Mouse (Mus musculus): ENCODE results near the gene Rpl18. TPM values are rescaled to one million over a fixed set of nuclear protein-coding genes. Genes with fewer than 3 reads are reported as not detected.

The Rpl18 gene
- polyA plus RNA-seq, 2 experiments from 2014 or later: 2,369 to 2,427 TPM

DNA sequence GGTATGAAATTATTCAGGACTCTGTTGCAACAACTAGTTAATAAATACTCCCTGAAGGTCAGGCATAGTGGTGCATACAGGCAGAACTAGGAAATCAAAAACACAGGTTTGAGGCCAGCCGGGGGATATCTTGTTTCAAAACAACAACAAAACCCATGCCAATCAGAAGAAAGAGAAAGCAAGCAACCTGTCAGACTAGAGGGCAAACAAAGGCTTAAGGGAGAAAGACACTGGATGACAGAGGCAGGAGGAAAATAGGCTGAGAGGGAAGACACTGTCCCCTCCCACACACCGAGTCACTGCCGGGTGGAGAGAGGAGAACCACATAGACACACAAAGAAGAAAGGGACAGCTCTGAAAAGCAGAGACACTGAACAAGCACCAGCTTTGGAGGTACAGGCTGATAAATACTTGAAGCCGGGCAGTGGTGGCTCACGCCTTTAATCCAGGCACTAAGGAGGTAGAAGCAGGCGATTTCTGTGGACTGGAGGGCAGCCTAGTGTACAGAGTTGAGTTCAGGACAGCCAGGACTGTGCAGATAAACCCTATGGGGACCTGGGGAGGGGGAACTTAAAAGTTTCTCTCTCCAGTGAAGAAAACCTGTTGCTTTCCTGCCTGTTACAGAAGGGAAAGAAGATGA, 1.3 kb upstream of the Rpl18 start:
- ATAC-seq: no peak

DNA sequence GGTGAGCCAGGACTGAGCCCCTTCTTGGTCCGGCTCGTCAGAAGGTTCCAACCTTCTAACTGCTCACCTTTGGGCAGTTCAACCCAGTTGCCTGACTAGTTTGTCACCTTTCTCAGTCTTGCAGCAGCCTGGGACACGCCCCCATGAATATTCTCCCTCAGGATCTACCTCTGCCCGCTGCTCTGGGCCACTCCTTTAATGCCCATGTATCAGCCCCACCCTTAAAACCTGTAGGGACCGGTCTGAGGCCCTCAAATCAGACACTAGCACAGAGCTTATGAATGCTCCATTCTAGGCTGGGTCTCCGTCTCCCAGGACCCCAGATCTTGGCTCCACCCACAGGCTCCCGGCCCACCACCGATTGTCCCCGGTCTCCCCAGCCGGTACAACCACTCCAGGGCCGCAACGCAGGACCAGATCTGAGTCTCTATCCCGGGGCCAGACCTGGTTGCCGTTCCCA, 597 bp upstream of the Rpl18 start:
- ATAC-seq: no peak

DNA sequence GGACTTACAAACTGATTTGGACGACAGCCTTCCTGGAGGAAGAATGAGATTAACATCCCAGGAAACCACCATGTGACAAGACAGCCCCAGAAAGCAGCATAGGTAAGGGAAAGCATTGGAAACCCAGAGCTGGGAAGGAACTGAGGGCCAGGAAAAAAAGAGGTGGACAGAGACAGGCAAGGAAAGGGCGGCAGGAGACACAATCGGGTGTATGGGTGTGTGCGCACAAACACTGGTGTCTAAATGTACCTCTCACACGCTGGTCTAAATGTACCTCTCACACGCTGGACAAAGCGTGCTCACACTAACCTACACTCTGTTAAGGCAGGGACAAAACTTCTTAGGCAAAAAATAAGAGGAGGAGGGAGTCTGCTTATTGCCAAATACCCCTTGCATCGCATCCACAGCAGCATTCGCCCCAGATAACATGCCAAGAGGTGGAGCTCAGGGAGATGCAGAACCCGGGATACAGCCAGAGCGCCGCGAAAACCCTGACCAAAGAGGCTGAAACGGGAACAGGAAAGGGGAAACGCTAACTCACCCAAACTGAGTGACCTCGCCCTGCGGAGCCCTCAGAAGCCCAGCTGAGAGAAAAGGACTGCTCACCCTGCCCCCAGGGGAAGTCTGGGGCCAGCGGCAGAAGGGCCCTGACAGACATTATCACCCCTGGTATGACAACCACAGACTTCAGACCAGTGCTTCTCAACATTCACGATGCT, 643 bp downstream of the Rpl18 start:
- no peak for ATAC-seq

DNA sequence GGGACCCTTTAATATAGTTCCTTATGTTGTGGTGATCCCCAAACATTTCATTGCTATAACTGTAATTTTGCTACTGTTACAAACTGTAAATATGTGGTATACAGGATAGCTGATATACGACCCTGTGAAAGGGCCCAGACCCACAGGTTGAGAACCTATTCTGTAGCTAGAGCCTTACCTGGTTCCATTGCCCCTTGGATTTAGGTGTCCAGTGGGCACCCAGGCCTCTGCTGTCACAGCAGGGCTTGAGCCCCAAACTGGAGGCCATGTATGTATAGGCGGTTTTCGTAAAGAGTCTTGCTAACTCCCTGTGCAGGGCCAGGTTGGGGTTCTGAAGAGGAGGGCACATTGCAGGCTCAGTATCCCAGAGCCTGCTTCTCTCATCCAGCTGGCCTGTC, 1.2 kb downstream of the Rpl18 start:
- no peak for ATAC-seq

DNA sequence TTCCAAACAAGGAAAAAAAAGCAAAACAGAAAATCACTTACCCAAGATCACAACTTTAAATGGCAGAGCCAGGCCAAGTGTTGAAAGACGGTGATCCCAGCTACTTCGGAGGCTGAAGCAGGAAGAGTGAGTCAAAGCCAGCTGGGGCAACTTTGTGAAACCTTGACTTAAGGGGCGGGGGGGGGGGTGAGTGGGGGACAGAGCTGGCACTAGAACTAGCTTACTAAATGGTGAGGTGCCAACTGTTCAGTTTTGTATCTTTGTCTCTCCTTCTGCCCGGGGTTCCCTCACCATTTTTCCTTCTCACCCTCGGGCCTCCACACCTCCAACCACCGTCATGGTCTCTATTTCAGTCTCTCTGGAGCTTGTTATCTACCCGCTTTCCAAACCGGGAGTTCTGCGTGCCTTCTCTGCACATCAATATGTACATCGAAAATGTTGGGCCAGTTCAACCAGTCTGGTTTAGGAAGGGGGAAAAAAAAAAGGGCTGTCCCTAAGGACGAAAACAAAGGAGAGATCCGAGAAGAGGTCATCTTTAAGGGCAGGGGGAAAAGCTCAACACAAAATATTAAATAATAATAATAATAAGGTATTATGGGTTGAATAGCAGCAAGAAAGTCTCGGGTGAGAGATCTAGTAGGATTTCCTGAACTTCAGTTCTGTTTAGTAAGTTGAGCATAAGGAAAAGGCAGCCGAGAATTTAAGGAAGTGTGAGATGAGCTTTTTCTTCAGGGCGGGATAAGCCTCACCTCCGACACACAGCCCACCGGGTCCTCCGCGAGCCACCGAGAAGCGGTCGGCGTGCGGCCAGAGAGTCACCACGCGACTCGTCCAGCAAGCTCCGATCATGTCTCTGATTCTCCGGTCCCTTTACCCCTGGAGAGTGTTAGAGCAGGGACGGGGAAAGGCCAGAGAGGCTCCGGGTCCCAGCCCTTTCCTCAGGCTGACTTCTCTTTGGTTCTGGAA, 2.0 kb downstream of the Rpl18 start:
- no peak for ATAC-seq

DNA sequence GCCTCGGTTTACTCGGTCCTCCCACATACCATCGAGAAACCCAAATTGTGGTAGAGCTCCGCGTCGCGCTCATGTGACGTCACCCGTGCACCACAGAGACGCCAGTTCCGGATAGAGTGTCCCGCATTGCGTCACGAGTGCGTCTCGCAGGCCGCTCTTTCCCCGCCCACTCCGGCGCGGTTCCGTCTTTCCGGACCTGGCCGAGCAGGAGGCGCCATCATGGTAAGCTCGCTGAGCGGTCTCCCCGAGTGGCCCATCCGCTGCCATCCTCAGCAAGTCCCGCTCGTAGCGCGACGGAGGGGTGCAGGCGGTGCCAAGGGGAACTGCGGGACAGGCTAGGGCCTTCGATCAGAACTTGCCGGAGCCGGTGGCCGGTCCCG, 2.7 kb downstream of the Rpl18 start, which contains the start of gene Sphk2:
Gene Sphk2 (minus strand): TSS at position 85 of the 380 bp plus-strand sequence.
- ATAC-seq: peak; percentile 72

DNA sequence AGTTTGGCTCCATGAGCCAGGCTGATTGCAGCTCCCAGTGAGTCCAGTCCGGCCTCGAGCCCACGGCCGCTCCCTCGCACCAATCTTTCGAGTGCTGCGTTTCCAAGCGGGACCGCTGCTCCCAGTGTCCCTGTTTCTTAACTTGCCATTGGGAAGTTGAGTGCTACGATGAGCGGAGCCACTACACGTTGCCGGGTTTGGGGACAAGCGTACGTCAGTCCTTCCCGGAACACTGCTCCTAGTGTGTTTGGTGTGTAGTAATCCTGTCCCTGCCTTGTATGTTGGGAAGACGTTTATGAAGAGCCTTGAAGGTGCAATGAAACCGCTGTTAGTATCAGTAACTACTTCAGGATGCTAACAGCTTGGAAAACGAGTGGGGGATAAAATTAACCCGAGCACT, 3.1 kb downstream of the Rpl18 start:
- no peak for ATAC-seq

DNA sequence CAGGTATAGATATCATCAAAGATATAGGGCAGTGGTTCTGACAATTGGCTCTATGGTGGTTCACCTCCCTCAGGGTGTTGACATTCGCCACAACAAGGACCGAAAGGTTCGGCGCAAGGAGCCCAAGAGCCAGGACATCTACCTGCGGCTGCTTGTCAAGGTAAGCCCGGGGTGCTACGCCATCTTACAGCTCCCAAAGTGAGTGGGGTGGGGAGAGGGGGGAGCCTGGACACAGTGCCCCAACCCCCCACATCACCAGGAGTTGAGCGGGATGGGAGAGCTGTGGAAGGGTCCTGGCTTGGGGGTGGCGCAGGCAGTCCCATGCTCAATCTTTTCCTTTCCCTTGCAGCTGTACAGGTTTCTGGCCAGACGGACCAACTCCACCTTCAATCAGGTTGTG, 3.9 kb downstream of the Rpl18 start:
- ATAC-seq: no peak

DNA sequence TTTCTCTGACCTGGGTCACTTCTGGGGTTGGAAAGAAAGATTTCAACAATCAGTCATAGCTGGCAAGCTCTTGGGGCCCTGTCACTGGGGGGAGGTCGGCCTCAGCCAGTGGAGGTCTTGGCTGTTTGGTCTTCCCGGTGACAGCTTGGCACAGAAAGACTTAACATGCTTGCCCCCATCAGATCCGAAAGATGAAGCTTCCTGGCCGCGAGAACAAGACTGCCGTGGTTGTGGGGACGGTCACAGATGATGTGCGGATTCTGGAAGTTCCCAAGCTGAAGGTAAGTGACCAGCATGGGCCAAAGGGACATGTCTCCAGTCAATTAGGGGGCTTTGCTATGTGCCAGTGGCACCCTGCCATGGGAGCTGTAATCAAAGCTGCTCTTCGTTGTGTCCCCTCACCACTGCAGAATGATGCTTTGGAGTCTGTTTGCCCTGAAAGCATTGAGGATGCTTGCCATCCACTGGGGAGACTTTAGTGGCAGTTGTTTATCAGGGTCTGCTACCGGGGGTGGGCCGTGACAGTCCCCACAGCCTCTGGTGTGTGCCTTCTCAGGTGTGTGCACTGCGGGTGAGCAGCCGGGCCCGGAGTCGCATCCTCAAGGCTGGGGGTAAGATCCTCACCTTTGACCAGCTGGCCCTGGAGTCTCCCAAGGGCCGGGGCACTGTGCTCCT, 4.6 kb downstream of the Rpl18 start:
- no peak for ATAC-seq

DNA sequence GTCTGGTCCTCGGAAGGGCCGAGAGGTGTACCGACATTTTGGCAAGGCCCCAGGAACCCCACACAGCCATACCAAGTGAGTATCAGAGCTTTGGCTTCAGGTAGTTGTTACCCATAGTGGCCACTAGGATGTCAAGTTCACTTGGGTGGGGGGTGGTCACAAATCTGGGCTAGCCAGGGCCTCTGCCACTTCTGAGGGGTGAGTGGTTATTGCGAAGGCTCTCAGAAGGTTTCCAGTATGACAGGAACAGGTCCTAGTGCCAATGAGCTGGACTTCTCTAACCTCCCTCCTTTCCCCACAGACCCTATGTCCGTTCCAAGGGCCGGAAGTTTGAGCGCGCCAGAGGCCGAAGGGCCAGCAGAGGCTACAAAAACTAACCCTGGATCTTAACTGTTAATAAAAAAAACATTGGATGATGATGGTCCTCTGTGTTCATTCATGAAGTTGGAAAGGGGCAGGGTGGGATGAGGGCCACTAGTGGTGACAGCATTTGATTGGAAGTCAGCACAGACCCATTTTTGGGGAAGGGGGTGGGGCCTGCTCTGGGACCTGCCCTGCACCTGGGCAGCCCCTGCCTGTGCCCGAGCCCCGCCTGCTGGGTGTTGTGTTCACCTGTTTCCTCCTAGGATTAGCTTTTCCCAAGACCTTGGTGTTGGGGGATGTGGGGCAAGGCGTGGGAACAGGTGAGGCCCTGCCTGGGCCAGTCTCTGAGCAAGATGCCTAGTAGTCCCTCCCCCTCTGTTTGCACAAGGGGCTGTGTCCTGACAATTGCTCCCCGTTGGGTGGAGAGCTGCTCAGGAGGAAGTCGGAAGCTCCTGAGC, 5.4 kb downstream of the Rpl18 start, which contains the start of gene Fam83e:
Gene Fam83e (plus strand): TSS at position 800 of the 821 bp plus-strand sequence.
- no peak for ATAC-seq

DNA sequence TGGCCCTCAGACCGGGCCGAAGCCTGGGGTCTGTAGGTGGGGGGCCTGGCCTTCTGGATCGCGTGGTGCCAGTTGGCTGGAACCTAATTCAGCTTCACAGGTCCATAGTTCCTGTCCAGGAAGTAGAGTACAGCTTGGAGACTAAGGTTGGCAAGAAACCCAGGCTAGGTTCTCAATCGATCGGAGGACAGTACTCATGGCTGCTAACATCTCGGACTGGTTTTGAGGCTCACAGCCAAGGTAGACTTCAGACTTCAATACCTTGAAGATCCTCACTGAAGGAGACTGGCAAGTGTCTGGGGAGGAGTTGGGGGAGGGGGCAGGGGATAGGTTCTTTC, 5.9 kb downstream of the Rpl18 start:
- no peak for ATAC-seq

DNA sequence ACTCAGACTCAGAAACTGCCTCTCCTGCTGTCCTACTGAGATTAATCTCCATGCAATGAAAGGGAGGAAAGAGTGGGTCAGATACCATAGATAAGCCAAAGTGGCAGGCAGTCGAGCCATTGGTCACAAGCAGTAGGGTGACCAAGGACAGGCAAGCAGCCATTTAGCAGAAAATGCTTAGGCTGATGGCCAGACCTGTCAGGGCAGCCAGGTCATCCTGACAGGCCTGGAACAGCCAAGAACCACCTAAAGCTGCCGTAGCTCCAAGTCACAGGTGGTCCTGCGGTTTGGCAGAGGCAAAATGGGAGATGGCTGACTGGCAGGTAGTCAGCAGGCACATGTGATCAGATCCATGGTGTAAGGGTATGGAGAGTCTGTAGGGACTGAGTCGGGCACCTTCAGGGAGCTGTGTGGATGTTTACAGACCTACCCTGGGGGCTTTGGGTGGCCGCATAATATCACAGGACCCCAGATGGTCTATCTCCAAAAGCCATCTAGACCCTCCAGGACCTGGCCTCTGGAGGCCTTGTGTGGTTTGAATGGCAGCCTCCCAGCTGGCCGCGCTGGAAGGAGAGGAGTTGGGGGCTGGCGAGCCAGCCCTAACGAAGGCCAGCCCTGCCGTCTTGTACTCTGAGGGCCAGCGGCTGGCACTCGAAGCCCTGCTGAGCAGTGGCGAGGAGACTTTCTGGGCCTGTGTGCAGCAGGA, 6.5 kb downstream of the Rpl18 start:
- no peak for ATAC-seq

DNA sequence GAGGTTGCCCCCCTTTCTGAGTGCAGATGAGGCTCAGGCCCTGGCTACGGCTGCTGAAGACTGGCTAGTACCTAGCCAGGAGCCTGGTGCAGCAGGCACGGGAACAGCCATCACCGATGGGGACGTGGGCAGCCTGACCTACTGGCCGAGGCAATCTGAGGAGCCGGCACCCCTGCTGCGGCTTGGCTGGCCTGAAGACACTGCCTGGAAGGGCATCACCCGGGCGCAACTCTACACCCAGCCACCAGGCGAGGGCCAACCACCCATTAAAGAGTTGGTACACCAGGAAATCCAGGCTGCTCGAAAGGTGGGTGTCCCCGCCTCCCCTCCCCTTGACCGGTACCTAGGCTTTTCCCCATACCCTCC, 7.1 kb downstream of the Rpl18 start:
- no peak for ATAC-seq

DNA sequence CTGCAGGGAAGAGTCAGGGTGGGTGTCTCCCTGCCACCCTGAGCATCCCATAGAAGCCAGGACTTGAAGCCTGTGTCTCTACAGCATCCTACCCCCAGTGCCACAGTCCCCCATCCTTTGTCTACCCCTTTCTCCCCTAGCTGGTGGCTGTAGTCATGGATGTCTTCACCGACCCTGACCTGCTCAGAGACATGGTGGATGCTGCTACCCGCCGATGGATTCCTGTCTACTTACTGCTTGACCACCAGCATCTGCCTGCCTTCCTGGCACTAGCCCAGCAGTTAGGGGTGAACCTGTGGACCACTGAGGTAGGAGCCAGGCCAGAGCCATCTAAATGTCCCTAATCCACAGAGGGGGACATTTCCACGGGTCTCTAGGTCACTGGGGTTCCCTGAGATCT, 8.0 kb downstream of the Rpl18 start:
- ATAC-seq: no peak

DNA sequence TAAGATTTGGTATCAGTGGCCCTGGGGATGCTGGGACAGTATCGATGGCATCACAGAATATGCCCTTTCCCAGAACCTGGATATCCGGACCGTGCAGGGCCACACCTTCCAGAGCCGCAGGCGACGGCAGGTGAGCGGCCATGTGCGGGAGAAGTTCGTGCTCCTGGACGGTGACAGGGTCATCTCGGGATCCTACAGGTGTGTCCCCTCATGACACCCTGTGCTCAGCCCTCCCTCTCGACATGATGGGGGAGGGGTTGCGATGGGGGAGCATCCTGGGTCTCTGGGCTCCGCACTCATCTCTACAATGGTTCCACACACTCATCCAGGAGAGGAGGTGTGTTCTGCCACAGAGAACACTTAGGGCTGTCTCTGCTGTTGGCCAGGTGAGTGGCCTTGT, 8.5 kb downstream of the Rpl18 start:
- ATAC-seq: no peak

DNA sequence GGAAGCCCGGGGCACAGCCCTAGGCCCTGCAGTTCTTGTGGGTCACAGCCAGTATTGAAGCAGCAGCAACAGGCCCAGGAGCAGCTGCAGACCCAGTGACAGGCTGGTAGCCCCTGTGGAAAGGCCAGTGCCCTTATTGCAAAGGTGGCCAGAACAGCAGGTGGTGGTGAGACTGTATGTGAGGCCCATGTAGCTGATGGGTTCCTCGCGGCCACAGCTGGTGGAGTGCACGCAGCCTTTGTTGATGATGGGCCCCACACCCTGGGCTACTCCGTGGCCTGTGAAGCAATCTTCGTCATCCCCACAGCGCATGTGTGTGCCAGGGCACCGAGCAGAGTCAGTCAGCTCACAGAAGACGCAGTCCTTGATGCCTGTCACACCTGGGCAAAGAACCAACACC, 9.9 kb downstream of the Rpl18 start:
- no peak for ATAC-seq

DNA sequence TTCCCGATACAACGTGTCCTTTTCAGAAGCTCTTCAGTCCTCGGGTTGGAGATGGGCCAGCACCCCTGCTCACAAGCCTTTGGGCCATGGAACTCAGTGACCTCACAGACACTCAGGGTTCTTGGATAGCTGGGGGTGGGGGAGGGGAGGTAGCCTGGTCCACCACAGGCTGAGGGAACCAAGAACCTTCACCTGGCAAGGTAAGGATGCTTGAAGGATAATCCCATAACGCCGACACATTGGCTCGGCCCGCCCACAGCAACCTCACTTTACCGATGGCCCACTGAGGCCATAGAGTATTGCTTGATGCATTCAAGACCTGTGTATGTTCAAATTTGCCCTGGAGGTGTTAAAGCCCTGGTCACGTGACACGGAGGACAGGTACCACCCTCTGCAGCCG, 10.5 kb downstream of the Rpl18 start, which contains the start of gene Spaca4:
Gene Spaca4 (minus strand): TSS at position 101 of the 400 bp plus-strand sequence.
- no peak for ATAC-seq

DNA sequence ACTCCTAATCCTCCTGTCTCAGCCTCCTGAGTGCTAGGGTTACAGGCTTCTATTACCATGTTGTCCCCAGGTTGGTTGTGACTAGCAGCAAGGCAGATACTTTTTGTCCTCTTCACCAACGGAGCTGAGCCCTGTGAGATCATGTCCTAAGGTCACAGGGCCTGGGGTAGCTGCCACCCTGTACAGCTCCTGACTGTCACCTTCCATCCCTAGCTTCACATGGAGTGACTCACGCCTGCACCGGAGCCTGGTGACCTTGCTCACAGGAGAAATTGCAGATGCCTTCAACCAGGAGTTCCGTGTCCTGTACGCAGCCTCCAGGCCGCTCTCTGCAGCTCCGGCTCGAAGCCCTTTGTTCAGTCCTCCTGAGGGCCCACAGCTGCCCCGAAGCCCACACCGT, 11.2 kb downstream of the Rpl18 start:
- no peak for ATAC-seq

DNA sequence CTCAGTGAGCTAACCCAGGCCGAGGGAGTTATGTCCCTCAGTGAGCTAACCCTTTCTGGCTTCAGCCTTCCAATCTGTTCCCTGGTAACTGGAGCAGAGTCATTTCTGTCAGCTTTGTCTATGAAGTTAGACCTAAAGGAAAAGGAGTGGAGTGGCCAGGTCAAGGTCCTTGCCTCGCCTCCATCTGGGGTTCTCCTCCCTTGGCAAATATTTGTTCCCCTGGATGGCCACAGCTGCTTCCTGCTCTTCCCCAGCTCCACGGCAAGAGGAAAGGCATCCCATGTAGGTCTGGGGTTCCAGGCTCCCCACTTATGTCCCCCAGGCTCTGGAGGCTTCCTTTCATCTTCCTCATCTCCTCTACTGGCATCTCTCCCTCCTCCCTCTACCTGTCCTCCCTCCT, 12.4 kb downstream of the Rpl18 start:
- no peak for ATAC-seq

DNA sequence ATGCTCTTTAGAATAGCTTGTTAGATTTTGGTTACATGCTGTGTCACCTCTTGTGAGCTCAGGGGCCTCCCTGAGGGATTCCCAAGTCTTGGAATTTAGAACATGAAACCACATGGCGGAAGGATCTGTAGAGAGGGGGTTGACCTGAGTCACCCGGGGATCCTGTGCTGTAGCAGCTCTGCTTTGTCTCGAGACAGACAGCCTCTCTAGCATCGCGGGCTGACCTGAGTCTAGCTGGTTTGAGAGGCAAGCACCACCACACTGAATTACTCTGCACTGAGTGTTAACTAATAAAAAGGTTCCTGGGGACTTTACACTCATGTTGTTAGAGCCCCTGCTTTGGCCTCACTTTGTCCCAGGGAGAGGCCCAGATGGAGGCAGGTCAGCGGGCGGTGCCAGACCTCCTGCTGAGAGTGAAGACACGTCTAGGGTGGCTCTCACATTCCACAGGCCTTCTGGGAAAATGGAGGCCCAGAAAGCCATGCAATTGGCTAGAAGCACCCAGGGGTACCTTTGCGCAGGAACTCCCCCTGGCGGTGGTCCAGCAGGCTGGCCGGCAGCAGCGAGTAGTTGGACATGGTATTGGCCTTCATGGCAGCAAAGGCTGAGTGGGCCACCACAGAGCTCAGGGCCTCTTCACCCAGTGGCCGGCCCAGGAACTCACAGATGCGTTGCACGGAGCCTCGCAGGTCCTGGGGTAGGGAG, 15.6 kb downstream of the Rpl18 start:
- no peak for ATAC-seq
